Mouse (Mus musculus) cerebellum, adult 2 months (tissue): Measurements from ENCODE around the gene Rassf3.

Experiments used
- CTCF ChIP-seq: fragments of 200-500 bp; IDR thresholded peaks from 2 replicates; pipeline ENCODE4 v1.5.1; 2011; ENCODE audit warnings: low read depth, mild to moderate bottlenecking, control low read depth, low read length, moderate library complexity, borderline replicate concordance; ENCODE audit not compliant: insufficient read depth
- POLR2A ChIP-seq: fragments of 200-500 bp; IDR thresholded peaks from 2 replicates; pipeline ENCODE4 v1.6.1; 2011; ENCODE audit warnings: low read length, control low read depth, borderline replicate concordance; ENCODE audit not compliant: insufficient read depth

GRCm38 (mm10) chr10:121421657-121422290 lies 54.4 kb downstream of the Rassf3 start:
- TF ChIP-seq CTCF (no peak), POLR2A (no peak)
